Mouse (Mus musculus) spleen, adult 2 months (tissue): ENCODE data around the gene Phf5a. TPM values are rescaled to one million over a fixed set of nuclear protein-coding genes. Genes with fewer than 3 reads are reported as not detected.
"Not testable (repeated sequence)": the region's sequence is repeated elsewhere in the genome, so short reads cannot be mapped to it uniquely, and the experiment has no call there.

Experiments used
- DNase-seq, 2 experiments: peaks; one replicate each; pipeline versions ENCODE4 v3.0.0 to v3.0.0-alpha.2; 2012 to 2021; ENCODE audit warnings: low spot score in 2 of 2, low read depth in 1 of 2
- H3K27ac ChIP-seq: fragments of 200-500 bp; 2 replicates; pipeline ENCODE4 v1.5.1; 2012; ENCODE audit warnings: low read length, inconsistent platforms; ENCODE audit not compliant: insufficient read depth
- H3K27me3 ChIP-seq: fragments of 200-500 bp; 2 replicates; pipeline ENCODE4 v1.6.1; 2012; ENCODE audit warnings: mild to moderate bottlenecking, moderate library complexity, low read length, inconsistent platforms; ENCODE audit not compliant: control insufficient read depth, insufficient read depth
- H3K36me3 ChIP-seq: fragments of 200-500 bp; 2 replicates; pipeline ENCODE4 v1.6.1; 2012; ENCODE audit warnings: mild to moderate bottlenecking, low read length, inconsistent platforms; ENCODE audit not compliant: control insufficient read depth, insufficient read depth
- H3K4me1 ChIP-seq: fragments of 200-500 bp; 2 replicates; pipeline ENCODE4 v1.6.1; 2011; ENCODE audit warnings: inconsistent platforms; ENCODE audit not compliant: control insufficient read depth, insufficient read depth, insufficient read length
- H3K4me3 ChIP-seq: fragments of 200-500 bp; 2 replicates; pipeline ENCODE4 v1.5.1; 2011; ENCODE audit warnings: mild to moderate bottlenecking, inconsistent platforms; ENCODE audit not compliant: insufficient read depth, insufficient read length; ENCODE audit errors: extremely low read depth
- CTCF ChIP-seq: fragments of 200-500 bp; IDR thresholded peaks from 2 replicates; pipeline ENCODE4 v1.5.1; 2011; ENCODE audit warnings: mild to moderate bottlenecking, inconsistent platforms; ENCODE audit not compliant: insufficient read depth, insufficient read length, insufficient replicate concordance; ENCODE audit errors: extremely low read depth
- POLR2A ChIP-seq: fragments of 200-500 bp; IDR thresholded peaks from 2 replicates; pipeline ENCODE4 v1.6.1; 2011; ENCODE audit warnings: low read depth, low read length, inconsistent platforms
- WGBS: fragments of 180-500 bp; shearing (Covaris S2); methylation state at CpG from one replicate; pipeline ENCODE4 v1.1.7; 2018; 5-methylcytosine and 5-hydroxymethylcytosine counted together
- polyA plus RNA-seq: library from polyadenylated mRNA; depleted of rRNA; stranded (reverse); fragments of >200 nt; gene quantifications from 2 replicates; pipeline ENCODE4 v1.2.3, GENCODE M21; 2012

The Phf5a gene
- polyA plus RNA-seq, 1 experiment = 29.8 TPM

DNA sequence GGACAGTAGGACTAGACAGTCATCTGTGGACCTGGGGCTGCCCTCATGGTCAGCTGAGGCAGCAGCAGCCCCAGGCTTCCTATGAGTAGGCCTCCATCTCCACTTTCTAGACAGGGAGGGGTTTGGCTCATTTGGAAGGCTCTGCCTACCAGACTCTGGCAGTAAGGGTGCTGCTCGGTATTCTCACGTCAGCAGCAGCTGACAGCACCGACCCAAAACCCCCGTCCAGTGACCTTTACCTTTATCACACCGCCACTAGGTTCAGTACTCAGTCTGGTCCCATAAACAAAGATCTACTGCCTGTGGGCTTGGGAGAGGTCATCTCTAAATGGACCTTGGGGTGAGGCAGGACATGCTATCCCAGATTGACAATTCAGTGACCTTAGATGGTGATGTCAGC is 44.0 kb upstream of the Phf5a start:
- Histone ChIP-seq H3K4me3 (no peak overlapping the region), H3K36me3 (peaks cover 39% of the 10 kb centered on the region), H3K27ac (no peak overlapping the region), H3K4me1 (no peaks in the 10 kb centered on the region), H3K27me3 (no peaks in the 10 kb centered on the region)
- no peak for DNase-seq
- 97% methylated on average over 5 of the region's 5 CpGs for WGBS
- TF ChIP-seq POLR2A (no peak), CTCF (no peak)

DNA sequence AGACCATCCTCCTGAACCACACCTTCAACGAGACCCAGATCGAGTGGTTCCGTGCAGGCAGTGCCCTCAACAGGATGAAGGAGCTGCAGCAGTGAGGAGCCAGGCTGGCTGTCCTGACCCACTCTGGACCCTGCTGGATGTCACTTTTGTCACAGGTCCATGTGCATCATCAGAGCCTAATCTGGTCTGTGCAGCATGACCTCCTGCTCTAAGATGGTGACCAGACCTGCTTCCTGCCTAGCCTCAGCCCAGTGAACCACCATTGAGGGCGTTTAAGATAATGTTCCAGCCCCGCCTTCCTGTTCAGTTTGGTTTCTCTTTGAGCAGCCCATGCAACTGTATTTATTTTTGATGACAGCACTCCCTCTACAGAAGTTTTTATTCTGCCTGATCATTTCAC is 43.0 kb upstream of the Phf5a start:
- Histone ChIP-seq H3K36me3 (peaks cover 48% of the 10 kb centered on the region), H3K27me3 (no peaks in the 10 kb centered on the region), H3K4me1 (no peaks in the 10 kb centered on the region), H3K27ac (no peak overlapping the region), H3K4me3 (no peak overlapping the region)
- no peak for DNase-seq
- TF ChIP-seq POLR2A (no peak), CTCF (no peak)
- WGBS = 78% methylated on average over 5 of the region's 5 CpGs

DNA sequence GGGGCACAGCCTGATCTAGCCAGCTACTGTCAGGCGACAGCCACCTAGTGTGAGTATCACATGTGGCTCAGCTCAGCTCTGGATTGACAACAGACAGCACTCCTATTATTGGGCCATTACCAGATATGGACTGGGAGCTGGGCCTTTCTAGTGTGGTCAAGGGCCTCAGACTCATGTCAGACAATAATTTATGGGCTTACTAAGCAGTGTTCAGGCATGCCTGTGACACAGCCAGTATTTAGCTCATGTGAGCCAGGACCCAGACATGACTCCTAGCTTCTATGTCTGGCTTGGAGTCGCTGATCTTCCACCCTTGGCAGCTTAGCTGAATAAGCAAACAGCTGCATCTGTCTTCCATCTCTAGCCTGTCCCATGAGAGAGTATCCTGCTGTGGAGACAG is 40.8 kb upstream of the Phf5a start:
- Histone ChIP-seq H3K27me3 (no peaks in the 10 kb centered on the region), H3K4me1 (no peaks in the 10 kb centered on the region), H3K27ac (no peak overlapping the region), H3K36me3 (peaks cover 48% of the 10 kb centered on the region), H3K4me3 (no peak overlapping the region)
- 85% methylated on average over 2 of the region's 2 CpGs for WGBS
- DNase-seq = no peak
- TF ChIP-seq POLR2A (no peak), CTCF (no peak)

DNA sequence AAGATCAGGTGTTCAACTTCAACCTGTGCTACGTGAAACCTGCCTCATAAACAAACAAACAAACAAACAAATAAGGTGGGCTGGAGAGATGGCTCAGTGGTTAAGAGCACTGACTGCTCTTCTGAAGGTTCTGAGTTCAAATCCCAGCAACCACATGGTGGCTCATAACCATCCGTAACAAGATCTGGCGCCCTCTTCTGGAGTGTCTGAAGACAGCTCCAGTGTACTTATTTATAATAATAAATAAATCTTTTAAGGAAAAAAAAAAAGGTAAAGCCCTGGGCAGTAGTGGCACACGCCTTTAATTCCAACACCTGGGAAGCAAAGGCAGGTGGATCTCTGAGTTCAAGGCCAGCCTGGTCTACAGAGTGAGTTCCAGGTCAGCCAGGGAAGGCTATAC is 37.1 kb upstream of the Phf5a start:
- DNase-seq, H3K4me1 ChIP-seq, H3K4me3 ChIP-seq, H3K27me3 ChIP-seq, H3K27ac ChIP-seq: not testable (repeated sequence)
- WGBS = 86% methylated on average over 4 of the region's 4 CpGs
- H3K36me3 ChIP-seq = peaks cover 33% of the 10 kb centered on the region

DNA sequence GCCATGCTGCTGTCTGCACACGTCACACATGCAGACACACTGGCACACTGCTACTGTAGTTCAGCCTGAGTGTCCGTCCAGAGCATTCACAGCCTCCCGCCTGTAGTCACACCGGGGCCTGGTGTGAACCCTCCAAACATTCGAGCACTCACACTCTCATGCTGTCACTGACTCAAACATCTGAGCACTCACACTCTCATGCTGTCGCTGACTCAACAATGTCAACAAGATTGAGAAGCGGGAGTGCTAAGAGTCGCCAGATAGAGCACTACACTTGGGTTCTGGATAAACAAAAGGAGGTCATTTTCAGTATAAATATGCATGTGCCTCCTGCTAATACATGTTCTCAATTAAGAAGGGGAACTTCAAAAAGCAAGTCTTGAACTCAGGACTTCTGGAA is 36.2 kb upstream of the Phf5a start:
- H3K27me3 ChIP-seq = no peaks in the 10 kb centered on the region
- H3K4me1 ChIP-seq = no peaks in the 10 kb centered on the region
- H3K4me3 ChIP-seq = no peak overlapping the region
- peaks cover 29% of the 10 kb centered on the region for H3K36me3 ChIP-seq
- no peak overlapping the region for H3K27ac ChIP-seq
- DNase-seq = no peak
- WGBS = 94% methylated on average over 8 of the region's 8 CpGs
- TF ChIP-seq CTCF (no peak), POLR2A (no peak)

DNA sequence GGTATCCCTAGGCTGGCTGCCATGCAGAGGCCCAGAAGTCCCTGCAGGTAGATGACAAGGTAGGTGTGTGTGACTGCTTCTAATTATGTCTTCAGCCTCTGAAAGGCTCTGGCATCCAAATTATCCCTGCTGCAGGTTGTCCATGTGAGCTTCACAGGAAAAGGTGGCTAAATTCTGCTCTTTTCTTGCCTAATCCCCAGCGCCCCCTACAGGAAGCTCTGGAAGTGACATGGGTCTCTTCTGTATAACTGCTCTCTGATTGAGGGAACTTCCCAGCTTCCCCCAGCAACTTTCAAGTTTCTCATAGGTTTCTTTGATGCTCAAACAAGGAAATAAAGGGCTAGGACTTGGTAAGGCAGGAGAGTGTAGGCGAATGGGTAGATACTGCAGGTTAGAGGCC is 33.2 kb upstream of the Phf5a start:
- WGBS = 38% methylated on average over 2 of the region's 2 CpGs
- peaks cover 19% of the 10 kb centered on the region for H3K36me3 ChIP-seq
- peak; percentile 29 to 66 for DNase-seq

DNA sequence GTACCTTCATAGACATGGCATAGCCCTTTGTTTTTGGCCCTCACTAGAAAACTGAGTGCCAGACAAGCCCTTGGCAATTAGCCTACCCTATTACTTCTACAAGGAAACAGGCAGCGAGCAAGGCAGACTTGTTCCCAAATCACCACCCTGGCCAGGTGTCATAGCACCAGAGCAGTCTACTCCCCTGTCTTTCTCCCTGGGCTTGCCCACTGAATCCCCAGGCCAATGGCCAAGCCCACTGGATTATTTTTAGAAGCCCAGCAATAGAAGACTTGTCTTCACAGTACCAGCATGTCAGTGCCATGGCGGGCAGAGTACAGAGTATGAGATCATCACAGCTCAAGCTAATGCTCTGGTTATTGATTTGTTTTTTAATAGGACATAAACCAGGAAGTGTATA is 27.0 kb upstream of the Phf5a start:
- Histone ChIP-seq H3K27ac (no peak overlapping the region), H3K36me3 (peaks cover 22% of the 10 kb centered on the region)
- no peak for DNase-seq

More for the DNA sequence above, 33.2 kb upstream of the Phf5a start:
- Histone ChIP-seq H3K4me3 (no peak overlapping the region), H3K27ac (no peak overlapping the region), H3K27me3 (no peaks in the 10 kb centered on the region), H3K4me1 (no peaks in the 10 kb centered on the region)
- TF ChIP-seq POLR2A (no peak), CTCF (peak; percentile 44; the same call in 1 of the 2 replicates)

More for the DNA sequence above, 27.0 kb upstream of the Phf5a start:
- WGBS = 91% methylated on average over 2 of the region's 2 CpGs
- Histone ChIP-seq H3K4me3 (no peak overlapping the region), H3K4me1 (no peaks in the 10 kb centered on the region), H3K27me3 (no peaks in the 10 kb centered on the region)
- TF ChIP-seq CTCF = no peak
- no peak for TF ChIP-seq POLR2A
